Mouse (Mus musculus) activated CD4-positive, CD25-positive, alpha-beta regulatory T cell, adult 4 months (primary cell): ENCODE measurements around the gene Cdhr3. TPM values are rescaled to one million over a fixed set of nuclear protein-coding genes. Genes with fewer than 3 reads are reported as not detected.

Experiments
- ATAC-seq: one replicate; pipeline ENCODE4 v1.8.0; 2017
- polyA plus RNA-seq, 2 experiments: library from polyadenylated mRNA; unstranded; fragments of 100-300 nt; shearing (Covaris generic); gene quantifications; one replicate each; pipeline ENCODE4 v1.2.1; 2017

Cdhr3 gene
- polyA plus RNA-seq, 2 experiments from 2014 or later: 0.25 to 0.65 TPM

- ATAC-seq: peak; percentile 50
These were observed 58.2 kb downstream of the Cdhr3 start for GRCm38 (mm10) chr12:33034343-33035088.

GRCm38 (mm10) chr12:33033221-33033620 lies 59.5 kb downstream of the Cdhr3 start:
- ATAC-seq: no peak

GRCm38 (mm10) chr12:33030589-33030988 lies 62.1 kb downstream of the Cdhr3 start:
- ATAC-seq: no peak

- ATAC-seq: no peak
These were observed 62.6 kb downstream of the Cdhr3 start for GRCm38 (mm10) chr12:33030066-33030465.

- no peak for ATAC-seq
These were observed 64.0 kb downstream of the Cdhr3 start for GRCm38 (mm10) chr12:33028708-33029107.

- no peak for ATAC-seq
These were observed 64.5 kb downstream of the Cdhr3 start for GRCm38 (mm10) chr12:33028109-33028691.

- peak; percentile 91 for ATAC-seq
These were observed 65.6 kb downstream of the Cdhr3 start for GRCm38 (mm10) chr12:33027093-33027492.

- ATAC-seq: no peak
These were observed 68.2 kb downstream of the Cdhr3 start for GRCm38 (mm10) chr12:33024524-33024923.

- no peak for ATAC-seq
These were observed 70.9 kb downstream of the Cdhr3 start for GRCm38 (mm10) chr12:33021751-33022150.

- no peak for ATAC-seq
These were observed 71.5 kb downstream of the Cdhr3 start for GRCm38 (mm10) chr12:33021140-33021539.

GRCm38 (mm10) chr12:33020011-33020410 lies 72.7 kb downstream of the Cdhr3 start:
- no peak for ATAC-seq

GRCm38 (mm10) chr12:33018601-33019000 lies 74.1 kb downstream of the Cdhr3 start:
- no peak for ATAC-seq

GRCm38 (mm10) chr12:33016824-33017705 lies 75.6 kb downstream of the Cdhr3 start:
- ATAC-seq: peak; percentile 90

- ATAC-seq: no peak
These were observed 77.6 kb downstream of the Cdhr3 start for GRCm38 (mm10) chr12:33015103-33015502.

GRCm38 (mm10) chr12:33014050-33014796 lies 78.5 kb downstream of the Cdhr3 start:
- no peak for ATAC-seq

- peak; percentile 93 for ATAC-seq
These were observed 82.6 kb downstream of the Cdhr3 start for GRCm38 (mm10) chr12:33010026-33010425.

- ATAC-seq: no peak
These were observed 83.3 kb downstream of the Cdhr3 start for GRCm38 (mm10) chr12:33009206-33009966.

GRCm38 (mm10) chr12:33008305-33009110 lies 84.2 kb downstream of the Cdhr3 start:
- no peak for ATAC-seq

GRCm38 (mm10) chr12:33007176-33007575 lies 85.5 kb downstream of the Cdhr3 start:
- ATAC-seq: no peak

- no peak for ATAC-seq
These were observed 86.8 kb downstream of the Cdhr3 start for GRCm38 (mm10) chr12:33005858-33006257.
